Mouse (Mus musculus) kidney, adult 2 months (tissue): Measurements from ENCODE around the gene Hap1.

Experiments used
- CTCF ChIP-seq: fragments of 200-500 bp; conservative IDR thresholded peaks from 2 replicates; pipeline ENCODE4 v1.5.1; 2011; ENCODE audit warnings: low read depth, mild to moderate bottlenecking, control low read depth, low read length, moderate library complexity, mixed read lengths; ENCODE audit not compliant: insufficient read depth, insufficient read length
- POLR2A ChIP-seq: fragments of 200-500 bp; IDR thresholded peaks from one replicate; pipeline ENCODE4 v1.6.1; 2011; ENCODE audit warnings: low read depth, low read length, control low read depth

DNA sequence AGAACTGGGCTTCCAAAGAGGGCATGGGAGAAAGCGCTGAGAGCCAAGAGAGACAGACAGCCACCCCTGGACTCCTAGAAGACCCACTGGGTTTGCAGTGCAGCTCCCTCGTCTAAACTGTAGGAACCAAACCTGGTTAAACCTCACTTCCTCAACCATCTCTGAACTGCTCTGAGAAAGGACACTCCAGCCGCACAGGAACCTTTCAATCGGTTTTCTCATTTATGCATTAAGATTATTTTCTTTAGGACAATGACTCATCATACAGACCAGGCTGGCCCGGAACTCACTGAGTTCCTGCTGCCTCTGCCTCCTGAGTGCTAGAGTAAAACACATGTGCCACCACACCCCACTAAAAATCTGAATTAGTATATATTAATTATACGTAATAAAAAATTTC is 28.2 kb downstream of the Hap1 start:
- no peak for TF ChIP-seq CTCF
- no peak for TF ChIP-seq POLR2A
